Mouse (Mus musculus): ENCODE measurements around the gene Dab2ip.

Gene Dab2ip

GRCm38 (mm10) chr2:35679812-35680672 lies 122.0 kb downstream of the Dab2ip start:
- no peak for DNase-seq (ENCODE audit: low read depth, low spot score)

DNA sequence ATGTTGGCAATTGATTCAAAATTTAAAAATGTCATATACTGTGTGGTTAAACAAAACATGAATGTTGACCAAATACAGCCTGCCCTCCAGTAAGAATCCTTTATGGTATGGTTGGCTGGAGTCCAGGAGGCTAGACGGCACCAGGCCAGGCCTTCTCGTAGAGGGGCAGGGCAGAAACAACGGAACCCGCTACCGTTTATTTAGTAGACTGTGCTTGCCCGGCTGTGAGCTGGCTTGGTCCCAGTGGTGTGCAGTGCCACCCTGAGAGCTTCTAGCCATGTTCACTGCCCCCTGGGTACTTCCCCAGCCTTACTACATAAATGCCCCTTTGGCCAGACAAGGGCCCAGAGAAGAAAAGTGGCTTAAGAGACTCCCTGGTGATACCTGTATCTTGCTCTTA lies 122.8 kb downstream of the Dab2ip start:
- no peak for DNase-seq (ENCODE audit: low read depth, low spot score)

DNA sequence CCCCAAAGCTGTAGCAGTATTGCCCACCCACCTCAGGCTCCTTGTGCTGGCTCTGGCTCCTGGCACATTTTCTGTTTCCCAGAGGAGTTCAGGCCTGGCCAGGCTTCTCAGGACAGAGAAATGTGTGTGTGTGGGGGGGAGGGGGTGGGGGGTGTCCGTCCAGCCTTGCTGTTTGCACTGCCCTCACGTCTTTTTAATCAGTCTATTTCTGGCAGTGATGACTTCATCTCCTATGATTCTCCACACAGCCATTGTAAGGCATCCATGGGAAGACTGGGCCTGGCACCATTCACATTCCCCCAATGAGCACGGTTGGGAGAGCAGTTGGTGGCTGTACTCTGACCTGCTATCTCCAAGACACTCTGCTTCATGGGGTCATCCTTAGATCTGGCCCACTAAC lies 125.9 kb downstream of the Dab2ip start:
- no peak for DNase-seq (ENCODE audit: low read depth, low spot score)

DNA sequence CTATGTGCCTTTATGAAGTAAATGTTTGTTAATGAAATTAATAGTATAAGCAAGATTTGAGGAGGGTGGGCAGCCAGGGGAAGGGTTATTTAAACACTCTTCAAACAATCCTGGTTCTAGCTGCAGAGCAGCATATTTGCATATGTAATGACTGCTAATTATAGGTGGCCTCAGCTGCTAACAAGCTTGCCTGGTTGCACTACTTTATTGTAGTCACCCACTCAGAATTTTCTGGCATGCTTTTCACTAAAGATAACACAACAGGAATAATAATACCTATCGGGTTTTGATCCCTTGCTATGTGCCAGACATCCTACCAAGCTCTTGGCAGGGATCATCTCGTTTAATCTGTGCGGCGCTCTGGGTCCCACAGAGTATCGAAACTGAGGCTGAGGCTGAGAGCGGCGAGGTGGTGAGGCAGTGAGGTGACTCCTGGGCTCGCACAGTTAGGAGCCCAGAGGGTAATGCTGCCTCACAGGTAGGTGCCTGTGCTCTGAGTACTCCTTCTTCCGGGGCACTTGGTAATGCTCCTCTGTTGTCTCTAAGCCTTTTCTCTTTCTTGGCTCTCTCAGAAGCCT lies 126.8 kb downstream of the Dab2ip start:
- no peak for DNase-seq (ENCODE audit: low read depth, low spot score)

GRCm38 (mm10) chr2:35686104-35686503 lies 128.0 kb downstream of the Dab2ip start:
- DNase-seq (ENCODE audit: low read depth, low spot score): no peak

GRCm38 (mm10) chr2:35687557-35688070 lies 129.5 kb downstream of the Dab2ip start:
- no peak for DNase-seq (ENCODE audit: low read depth, low spot score)

DNA sequence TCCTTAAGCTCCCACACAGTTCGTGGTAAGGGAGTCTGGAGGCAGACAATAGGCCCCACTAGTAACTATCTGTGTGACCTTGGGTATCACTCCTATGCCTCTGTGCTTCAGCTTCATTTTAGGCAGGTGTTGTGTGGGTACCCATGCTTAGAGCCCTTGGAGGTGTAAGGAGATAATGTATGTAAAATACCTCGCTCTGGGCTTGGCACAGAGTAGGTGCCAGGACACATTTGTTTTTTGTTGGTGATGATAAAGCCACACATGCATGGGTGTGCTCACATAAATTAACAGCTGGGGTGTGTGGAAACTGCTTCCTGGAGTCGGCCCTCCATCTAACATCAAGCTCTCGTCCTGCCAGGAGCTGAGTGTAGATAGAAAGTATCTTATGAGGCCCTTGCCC lies 130.1 kb downstream of the Dab2ip start:
- no peak for DNase-seq (ENCODE audit: low read depth, low spot score)

DNA sequence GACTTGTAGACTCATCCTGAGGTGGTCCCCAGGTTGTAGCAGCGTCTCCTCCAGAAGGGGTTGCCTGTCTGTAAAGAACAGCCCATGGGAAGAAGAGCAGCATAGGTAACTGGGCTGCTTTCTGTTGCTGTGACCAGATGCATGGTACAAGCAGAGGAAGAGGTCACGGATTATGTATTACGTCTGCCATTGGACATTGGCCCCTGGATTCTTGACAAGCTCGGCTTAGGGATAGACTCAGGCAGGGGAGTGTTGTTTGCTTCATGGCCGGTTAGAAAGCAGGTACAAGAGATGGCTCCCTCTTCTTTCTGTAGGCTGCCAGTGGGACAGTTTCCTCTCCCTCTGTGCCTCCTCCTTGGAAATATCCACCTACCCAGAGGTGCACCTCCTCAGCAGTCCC lies 130.5 kb downstream of the Dab2ip start:
- DNase-seq (ENCODE audit: low read depth, low spot score): no peak

DNA sequence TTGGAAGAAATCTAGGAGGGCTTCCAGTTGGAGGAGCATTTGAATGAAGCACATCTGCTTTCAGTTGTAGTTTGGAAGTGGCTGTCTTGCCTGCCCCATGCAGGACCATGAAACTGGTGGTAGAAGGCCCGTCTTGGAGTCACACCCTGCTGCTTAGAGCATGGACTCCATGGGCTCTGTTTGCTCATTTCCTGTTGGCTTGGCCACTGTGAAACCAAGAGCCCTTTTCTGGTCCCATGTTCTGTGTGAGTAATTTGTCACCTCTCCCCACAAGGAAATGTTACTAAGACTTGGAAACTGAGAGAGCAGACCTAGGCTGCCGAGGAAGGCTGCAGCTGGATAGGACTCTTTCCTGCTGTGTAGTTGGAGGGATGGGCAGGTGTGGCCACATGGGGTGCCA lies 131.8 kb downstream of the Dab2ip start:
- DNase-seq (ENCODE audit: low read depth, low spot score): no peak

GRCm38 (mm10) chr2:35691257-35692049 lies 133.4 kb downstream of the Dab2ip start:
- DNase-seq (ENCODE audit: low read depth, low spot score): no peak

DNA sequence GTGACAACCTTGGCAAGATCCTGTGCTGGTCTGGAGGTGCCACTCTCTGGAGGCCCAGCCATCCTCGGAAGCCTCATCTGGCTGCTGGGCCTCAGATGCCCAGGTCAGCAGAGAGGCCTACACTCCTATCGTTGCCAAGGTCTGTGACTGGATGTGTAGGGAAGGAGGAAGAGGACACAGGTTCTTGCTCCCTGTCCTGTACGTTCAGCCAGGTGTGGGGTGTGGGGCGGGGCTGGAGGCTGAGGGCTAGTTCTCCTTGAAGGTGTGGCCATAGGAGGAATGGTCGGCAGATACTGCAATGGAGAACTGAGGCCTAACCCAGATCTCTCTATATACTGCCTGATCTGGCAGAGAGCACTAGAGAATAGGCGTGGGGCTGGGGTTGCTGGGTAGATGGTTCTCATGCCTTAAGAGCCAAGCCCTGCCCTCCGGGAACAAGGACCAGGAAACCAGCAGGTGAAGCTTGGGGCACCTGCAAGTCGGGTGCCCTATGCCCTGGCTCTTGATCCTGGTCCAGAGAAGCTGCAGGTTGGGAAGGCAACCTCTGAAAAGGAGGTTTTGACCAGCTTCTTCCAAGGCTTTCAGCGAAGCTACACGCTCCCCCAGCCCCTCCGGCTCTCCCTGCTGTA lies 134.3 kb downstream of the Dab2ip start:
- DNase-seq (ENCODE audit: low read depth, low spot score): no peak

DNA sequence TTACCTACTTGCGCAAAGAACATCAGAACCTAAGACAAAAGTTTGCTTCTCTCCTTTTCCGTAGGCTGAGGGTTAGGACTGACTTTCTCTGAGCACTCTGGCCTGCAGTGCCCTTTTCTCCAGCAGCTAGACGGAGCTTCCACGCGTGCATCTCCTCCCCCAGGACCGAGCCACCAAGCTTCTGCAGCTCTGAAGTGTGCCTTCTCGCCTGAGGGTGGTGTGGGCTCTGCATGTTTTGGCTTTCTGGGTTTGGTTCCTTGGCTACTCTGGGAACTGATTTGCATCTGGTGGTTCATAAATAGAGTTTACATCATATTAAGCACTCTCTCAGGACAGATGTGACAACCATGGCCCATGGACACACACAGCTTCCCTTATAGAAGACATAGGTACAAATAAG lies 135.0 kb downstream of the Dab2ip start:
- no peak for DNase-seq (ENCODE audit: low read depth, low spot score)

- DNase-seq (ENCODE audit: low read depth, low spot score): no peak
These were observed 136.0 kb downstream of the Dab2ip start for GRCm38 (mm10) chr2:35694111-35694510.

DNA sequence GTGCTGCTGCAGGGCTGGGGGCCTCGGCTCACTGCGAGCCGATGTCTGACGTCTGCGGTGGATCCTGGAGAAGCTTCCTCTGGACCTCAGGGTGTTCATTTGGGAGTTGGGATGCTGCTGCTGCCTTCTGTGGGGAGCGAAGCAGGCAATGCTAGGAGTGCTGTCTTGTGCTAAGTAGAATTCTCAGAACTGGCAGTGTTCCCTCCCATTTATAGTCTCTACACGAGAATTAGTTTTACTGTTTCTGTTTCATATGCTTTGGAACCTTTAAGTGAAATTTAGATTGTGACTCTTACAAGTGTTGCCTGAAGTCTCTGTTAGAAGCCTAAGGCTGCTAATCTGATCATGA lies 138.1 kb downstream of the Dab2ip start:
- DNase-seq (ENCODE audit: low read depth, low spot score): no peak

GRCm38 (mm10) chr2:35696542-35697391 lies 138.7 kb downstream of the Dab2ip start:
- DNase-seq (ENCODE audit: low read depth, low spot score): no peak

DNA sequence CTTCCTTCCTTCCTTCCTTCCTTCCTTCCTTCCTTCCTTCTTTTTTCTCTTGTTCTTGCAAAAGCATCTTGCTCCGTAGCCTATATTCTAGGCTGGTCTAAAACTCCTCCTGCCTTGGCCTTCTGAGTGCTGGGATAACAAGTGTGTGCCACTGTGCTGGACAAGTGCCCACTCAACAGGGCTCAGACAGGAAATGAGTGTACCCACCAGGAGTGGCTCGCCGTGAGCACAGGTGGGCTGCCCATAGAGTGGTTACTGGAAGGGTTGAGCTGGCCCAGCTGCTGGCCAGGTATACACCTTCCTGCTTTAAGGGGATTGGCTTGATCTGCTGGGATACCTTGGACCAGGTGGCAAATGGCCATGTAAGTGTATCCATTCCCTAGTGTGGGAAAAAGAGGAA lies 139.7 kb downstream of the Dab2ip start:
- DNase-seq (ENCODE audit: low read depth, low spot score): no peak

DNA sequence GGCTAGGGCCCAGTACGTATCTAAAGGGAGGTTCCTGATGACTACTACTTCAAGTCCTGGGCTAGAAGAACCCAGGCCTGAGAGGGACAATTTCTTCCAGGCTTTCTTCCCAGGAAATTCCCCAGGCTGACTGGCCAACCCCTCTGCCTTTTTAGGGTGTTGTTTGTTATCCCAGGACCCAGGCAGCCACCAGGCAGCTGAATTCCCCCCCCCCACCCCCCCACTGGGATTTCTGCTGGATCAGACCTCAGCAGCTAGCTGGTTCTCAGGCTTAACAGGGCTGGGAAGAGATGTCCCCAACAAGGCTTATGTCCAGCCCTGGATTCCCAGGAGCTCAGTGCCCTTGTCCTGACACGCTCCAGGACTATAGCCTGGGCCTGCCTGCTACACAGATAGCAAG lies 142.9 kb downstream of the Dab2ip start:
- no peak for DNase-seq (ENCODE audit: low read depth, low spot score)

- no peak for DNase-seq (ENCODE audit: low read depth, low spot score)
These were observed 143.9 kb downstream of the Dab2ip start for GRCm38 (mm10) chr2:35702001-35702400.

- DNase-seq (ENCODE audit: low read depth, low spot score): no peak
These were observed 144.5 kb downstream of the Dab2ip start for GRCm38 (mm10) chr2:35702608-35703007.

DNA sequence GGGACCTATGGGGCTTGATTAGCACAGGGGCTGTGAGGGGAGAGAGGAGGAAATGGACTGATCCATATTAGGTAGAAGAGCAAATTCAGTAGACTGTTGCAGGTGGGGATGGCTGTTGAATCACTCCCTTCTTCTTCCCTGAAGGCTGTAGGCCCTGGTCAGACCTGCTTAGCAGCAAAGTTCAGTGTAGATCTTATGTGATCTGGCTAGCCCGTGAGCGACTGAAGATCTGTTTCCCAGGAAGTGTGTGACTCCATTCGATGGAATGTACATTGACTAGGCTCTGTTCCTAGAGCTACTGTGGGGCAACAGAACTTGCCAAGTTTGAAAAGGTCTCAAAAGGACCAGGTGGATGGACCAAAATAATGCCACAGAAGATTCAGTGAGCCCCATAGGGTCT lies 145.2 kb downstream of the Dab2ip start:
- DNase-seq (ENCODE audit: low read depth, low spot score): no peak

DNA sequence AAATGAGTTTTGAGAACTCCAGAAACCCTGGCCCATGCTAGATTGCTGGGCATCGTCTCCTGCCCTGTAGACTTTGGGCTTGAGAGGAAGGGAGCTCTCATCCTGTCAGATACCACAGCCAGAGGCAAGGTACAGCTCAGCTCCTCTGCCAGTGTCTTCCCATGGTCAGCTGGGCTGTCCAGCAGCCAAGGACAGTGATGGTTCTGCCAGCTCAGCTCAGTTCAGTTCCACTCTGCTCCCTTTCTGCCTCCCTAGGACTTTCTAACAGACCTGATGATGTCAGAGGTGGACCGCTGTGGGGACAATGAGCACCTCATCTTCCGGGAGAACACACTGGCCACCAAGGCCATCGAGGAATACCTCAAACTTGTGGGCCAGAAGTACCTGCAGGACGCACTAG lies 154.5 kb downstream of the Dab2ip start:
- no peak for DNase-seq (ENCODE audit: low read depth, low spot score)

Measured in embryo, embryonic 11.5 days (tissue).